8 mouse cellular contexts compared by ENCODE assay signal in the genomic region with DNA sequence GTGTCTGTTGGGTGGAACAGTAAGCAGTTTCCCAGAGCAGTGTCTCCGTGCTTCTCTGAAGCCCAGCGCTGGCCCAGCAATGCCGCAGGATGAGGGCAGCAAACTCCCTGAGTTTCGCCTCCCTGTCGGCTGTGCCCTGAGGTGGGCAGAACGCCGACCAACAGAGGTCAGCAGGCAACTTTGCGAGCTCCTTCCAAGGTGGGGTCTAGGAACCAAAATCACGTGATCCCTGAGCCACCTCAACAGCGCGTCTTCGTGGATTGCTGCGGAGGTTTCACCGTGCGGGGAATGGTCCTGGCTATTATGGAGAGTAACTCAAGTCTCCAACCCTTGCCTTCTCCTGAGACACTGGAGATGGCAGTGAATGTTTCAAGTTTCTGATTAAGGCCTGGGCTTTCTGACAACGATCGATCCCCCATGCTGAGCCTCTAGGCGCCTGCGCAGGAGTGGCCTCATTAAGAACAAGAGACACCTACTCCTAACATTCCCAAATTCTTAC. TPM values are rescaled to one million over a fixed set of nuclear protein-coding genes. Genes with fewer than 3 reads are reported as not detected.
A peak's percentile ranks its signal among the peaks of the same experiment; 100 is the strongest.
DNase-seq lines count a peak whose midpoint lies in the region; ATAC-seq lines count a peak whose summit lies in the region.

No protein-coding gene starts in this region.

- H3K9ac ChIP-seq in hindbrain, embryonic 16.5 days (ENCODE audit: low read depth, low read length) = peak overlapping the region; percentile 63
- peak overlapping the region; percentile 44 for H3K9ac ChIP-seq in midbrain, embryonic 11.5 days (ENCODE audit: low read length)

- ATAC-seq in hindbrain, embryonic 16.5 days = peak; percentile 58
- 0 out of 2 replicates have a peak, but pooled peaks have one; percentile 44 for ATAC-seq in midbrain, embryonic 11.5 days (ENCODE audit: low FRiP score)
- no peak for ATAC-seq in inflammation-experienced regulatory T-cells, adult 6 months

- H3K4me1 ChIP-seq in hindbrain, embryonic 16.5 days (ENCODE audit: control insufficient read depth, insufficient read depth, low read depth, low read length) = no peaks in the 10 kb centered on the region; the same call in 1 of the 2 replicates
- no peaks in the 10 kb centered on the region for H3K4me1 ChIP-seq in midbrain, embryonic 11.5 days (ENCODE audit: control insufficient read depth, insufficient read depth, low read length)

- peak overlapping the region; percentile 60 for H3K4me2 ChIP-seq in hindbrain, embryonic 16.5 days (ENCODE audit: low read length)
- peak overlapping the region; percentile 54 for H3K4me2 ChIP-seq in midbrain, embryonic 11.5 days

- WGBS in hindbrain, embryonic 16.5 days = 23% methylated on average over 19 of the region's 19 CpGs
- 16% methylated on average over 19 of the region's 19 CpGs for WGBS in midbrain, embryonic 11.5 days

- DNase-seq in lung, adult 18-20 months = peak; percentile 15 to 21
- DNase-seq in lung, postnatal 4 days = no peak
- DNase-seq in embryo, embryonic 10 days (ENCODE audit: low spot score) = peak; percentile 48
- peak; percentile 84 for DNase-seq in midbrain, embryonic 11.5 days (ENCODE audit: low spot score, missing footprints)
- no peak for DNase-seq in urinary bladder, postnatal 10 days (ENCODE audit: low spot score)
- no peak for DNase-seq in gastrocnemius, adult 8-10 months (ENCODE audit: low spot score in 2 of 2)

- no peaks in the 10 kb centered on the region for H3K27me3 ChIP-seq in hindbrain, embryonic 16.5 days (replicated peaks; ENCODE audit: control insufficient read depth, insufficient read depth, low read length)
- H3K27me3 ChIP-seq in midbrain, embryonic 11.5 days (ENCODE audit: control insufficient read depth, insufficient read depth, low read length) = no peaks in the 10 kb centered on the region

- no peaks in the 10 kb centered on the region for H3K9me3 ChIP-seq in hindbrain, embryonic 16.5 days (ENCODE audit: control insufficient read depth, low read length)
- H3K9me3 ChIP-seq in midbrain, embryonic 11.5 days (ENCODE audit: control insufficient read depth, low read length) = no peaks in the 10 kb centered on the region

- H3K27ac ChIP-seq in hindbrain, embryonic 16.5 days (ENCODE audit: low read depth, low read length) = no peak overlapping the region
- H3K27ac ChIP-seq in midbrain, embryonic 11.5 days (ENCODE audit: low read depth, low read length) = no peak overlapping the region

- H3K36me3 ChIP-seq in hindbrain, embryonic 16.5 days (ENCODE audit: control insufficient read depth, insufficient read depth, low read length) = no peaks in the 10 kb centered on the region
- no peaks in the 10 kb centered on the region for H3K36me3 ChIP-seq in midbrain, embryonic 11.5 days (ENCODE audit: control insufficient read depth, insufficient read depth, low read length)

- peak overlapping the region; percentile 43 for H3K4me3 ChIP-seq in hindbrain, embryonic 16.5 days (ENCODE audit: low read length)
- H3K4me3 ChIP-seq in midbrain, embryonic 11.5 days (ENCODE audit: low read depth, low read length) = peak overlapping the region; percentile 31

RNA-seq across cellular contexts. Expression of a gene that starts 23.2 kb away (rescaled TPM):
- polyA plus RNA-seq in hindbrain, embryonic 16.5 days (2015; fragmentation: Nextera tagmentation; extraction: Ambion mirVana) = 40.5 and 46.6 TPM in 2 replicates
- polyA plus RNA-seq in midbrain, embryonic 11.5 days (2014; fragmentation: Nextera tagmentation; extraction: Ambion mirVana) = 30.7 and 32.3 TPM in 2 replicates
- polyA plus RNA-seq in inflammation-experienced regulatory T-cells, adult 6 months (2017; shearing (Covaris generic)) = 10 to 100 TPM; 15.2 to 39.5 (median 37.0) TPM
- total RNA-seq in gastrocnemius, adult 8-10 months (2022) = 10 to 100 TPM; 14.4 to 17.9 (median 16.1) TPM

RNA-seq across cellular contexts. Expression of a gene that starts 43.9 kb away (rescaled TPM):
- 39.0 and 41.6 TPM in 2 replicates for polyA plus RNA-seq in hindbrain, embryonic 16.5 days (2015; fragmentation: Nextera tagmentation; extraction: Ambion mirVana)
- polyA plus RNA-seq in midbrain, embryonic 11.5 days (2014; fragmentation: Nextera tagmentation; extraction: Ambion mirVana) = 29.1 and 29.2 TPM in 2 replicates
- polyA plus RNA-seq in inflammation-experienced regulatory T-cells, adult 6 months (2017; shearing (Covaris generic)) = 10 to 100 TPM; 50.1 to 82.6 (median 80.9) TPM
- total RNA-seq in gastrocnemius, adult 8-10 months (2022) = 1 to 10 TPM; 5.2 to 9.0 (median 7.5) TPM

Comparison
In these comparisons a context has a peak if more than half of its experiments do, and no peak if none do; other contexts are left out.
1. DNase-seq: peak in lung, adult 18-20 months (2 of 2), embryo, embryonic 10 days (single experiment) and midbrain, embryonic 11.5 days (single experiment); none in lung, postnatal 4 days (0 of 2), urinary bladder, postnatal 10 days (single experiment) and gastrocnemius, adult 8-10 months (0 of 2).